Mouse (Mus musculus): Measurements from ENCODE around the gene Fam162a. TPM values are rescaled to one million over a fixed set of nuclear protein-coding genes. Genes with fewer than 3 reads are reported as not detected.

Fam162a gene
- polyA plus RNA-seq, 1 experiment from 2014 or later, result 794 TPM

Other genes with a start within 250 kb of the Fam162a start
- 0.98 and 1.2 TPM in 2 replicates for gene Parp14, start 200.1 kb downstream of the Fam162a start, polyA plus RNA-seq (2015; fragmentation: Nextera tagmentation; extraction: Ambion mirVana)
- 5.3 and 6.2 TPM in 2 replicates for gene Parp9, start 133.1 kb downstream of the Fam162a start, polyA plus RNA-seq (2015; fragmentation: Nextera tagmentation; extraction: Ambion mirVana)
- 3.3 and 3.4 TPM in 2 replicates for gene Dtx3l, start 132.4 kb downstream of the Fam162a start, polyA plus RNA-seq (2015; fragmentation: Nextera tagmentation; extraction: Ambion mirVana)
- 34.8 and 34.9 TPM in 2 replicates for gene Kpna1, start 92.8 kb downstream of the Fam162a start, polyA plus RNA-seq (2015; fragmentation: Nextera tagmentation; extraction: Ambion mirVana)
- gene Wdr5b, start 30.4 kb downstream of the Fam162a start, polyA plus RNA-seq (2015; fragmentation: Nextera tagmentation; extraction: Ambion mirVana), result 9.7 and 10.6 TPM in 2 replicates
- gene Ccdc58, start 91 bp upstream of the Fam162a start, polyA plus RNA-seq (2015; fragmentation: Nextera tagmentation; extraction: Ambion mirVana), result 80.8 and 85.0 TPM in 2 replicates
- 11.5 and 12.5 TPM in 2 replicates for gene Csta1, start 59.6 kb upstream of the Fam162a start, polyA plus RNA-seq (2015; fragmentation: Nextera tagmentation; extraction: Ambion mirVana)
- gene Stfa2l1, start 85.2 kb upstream of the Fam162a start, polyA plus RNA-seq (2015; fragmentation: Nextera tagmentation; extraction: Ambion mirVana), result 3.0 and 3.1 TPM in 2 replicates
- 2.8 and 4.0 TPM in 2 replicates for gene Gm5483, start 112.6 kb upstream of the Fam162a start, polyA plus RNA-seq (2015; fragmentation: Nextera tagmentation; extraction: Ambion mirVana)
- 0.82 TPM in 1 of 2 replicates, not detected in the other for gene Gm5416, start 138.8 kb upstream of the Fam162a start, polyA plus RNA-seq (2015; fragmentation: Nextera tagmentation; extraction: Ambion mirVana)
- gene 2010005H15Rik, start 149.9 kb upstream of the Fam162a start, polyA plus RNA-seq (2015; fragmentation: Nextera tagmentation; extraction: Ambion mirVana), result 0.51 and 1.4 TPM in 2 replicates
- gene Stfa1, start 205.4 kb upstream of the Fam162a start, polyA plus RNA-seq (2015; fragmentation: Nextera tagmentation; extraction: Ambion mirVana), result 66.7 and 70.7 TPM in 2 replicates